Comparison of ENCODE assay signal across 9 mouse cellular contexts in genomic region chr7:110259966-110260711, GRCm38 (mm10). TPM values are rescaled to one million over a fixed set of nuclear protein-coding genes. Genes with fewer than 3 reads are reported as not detected.
DNase-seq lines count a peak whose midpoint lies in the region; ATAC-seq lines count a peak whose summit lies in the region.
"Had no signal": no experiment of that assay in that cellular context is flagged by ENCODE, and none has a peak within 500 bp of the region (broad histone marks: within the 10 kb centered on the region; RNA-seq: fewer than 3 reads in every experiment).

No protein-coding gene starts in this region.

- DNase-seq in liver, result no peak
- DNase-seq in brain, embryonic 18.5 days (ENCODE audit: low read depth, low spot score), result peak; percentile 14
- DNase-seq in heart, postnatal 10 days, result peak; percentile 52 to 60
- DNase-seq in retina, embryonic 14.5 days (ENCODE audit: low spot score), result no peak
- DNase-seq in layer of hippocampus, postnatal 36 days, result no peak

- intact Hi-C loops in heart, postnatal 10 days (cut with DNase I), result no loop called here

- no peaks in the 10 kb centered on the region for H3K36me3 ChIP-seq in liver, embryonic 15.5 days (replicated peaks)
- H3K36me3 ChIP-seq in limb, embryonic 15.5 days, result no peaks in the 10 kb centered on the region
- H3K36me3 ChIP-seq in midbrain, embryonic 16.5 days (ENCODE audit: control insufficient read depth, insufficient read depth, low read length), result no peaks in the 10 kb centered on the region

- no peak overlapping the region for H3K4me3 ChIP-seq in liver, embryonic 15.5 days (replicated peaks)
- H3K4me3 ChIP-seq in limb, embryonic 15.5 days, result no peak overlapping the region
- no peak overlapping the region for H3K4me3 ChIP-seq in midbrain, embryonic 16.5 days (ENCODE audit: low read depth, low read length)
- H3K4me3 ChIP-seq: myocyte had no signal

- peaks cover 29% of the 10 kb centered on the region for H3K4me1 ChIP-seq in liver, embryonic 15.5 days (replicated peaks)
- peaks cover 5% of the 10 kb centered on the region for H3K4me1 ChIP-seq in limb, embryonic 15.5 days
- H3K4me1 ChIP-seq in midbrain, embryonic 16.5 days (ENCODE audit: control insufficient read depth, insufficient read depth, low read length), result no peaks in the 10 kb centered on the region

- no peak for ATAC-seq in liver, embryonic 15.5 days (ENCODE audit: insufficient read depth)
- ATAC-seq in limb, embryonic 15.5 days (ENCODE audit: insufficient number of reproducible peaks, low FRiP score, low TSS enrichment, low read depth), result no peak
- ATAC-seq in midbrain, embryonic 16.5 days, result no peak

- H3K4me2 ChIP-seq in liver, embryonic 15.5 days, result no peak overlapping the region
- H3K4me2 ChIP-seq in limb, embryonic 15.5 days, result no peak overlapping the region
- no peak overlapping the region for H3K4me2 ChIP-seq in midbrain, embryonic 16.5 days (ENCODE audit: low read length)

- 51% methylated on average over 4 of the region's 4 CpGs for WGBS in liver, embryonic 15.5 days (ENCODE audit: insufficient replicate concordance)
- WGBS in limb, embryonic 15.5 days, result 69% methylated on average over 4 of the region's 4 CpGs
- 76% methylated on average over 4 of the region's 4 CpGs for whole genome bisulfite sequencing in midbrain, embryonic 16.5 days

- H3K9me3 ChIP-seq in liver, embryonic 15.5 days (replicated peaks), result no peaks in the 10 kb centered on the region
- no peaks in the 10 kb centered on the region for H3K9me3 ChIP-seq in limb, embryonic 15.5 days
- H3K9me3 ChIP-seq in midbrain, embryonic 16.5 days (replicated peaks; ENCODE audit: control insufficient read depth, low read length, poor library complexity, severe bottlenecking), result no peaks in the 10 kb centered on the region

- H3K9ac ChIP-seq in liver, embryonic 15.5 days, result no peak overlapping the region
- H3K9ac ChIP-seq in limb, embryonic 15.5 days, result no peak overlapping the region
- no peak overlapping the region for H3K9ac ChIP-seq in midbrain, embryonic 16.5 days (ENCODE audit: low read depth, low read length)

- peak overlapping the region; percentile 24; the same call in 1 of the 2 replicates for H3K27ac ChIP-seq in liver, embryonic 15.5 days (replicated peaks)
- peak overlapping the region; percentile 18 for H3K27ac ChIP-seq in limb, embryonic 15.5 days
- no peak overlapping the region for H3K27ac ChIP-seq in midbrain, embryonic 16.5 days (ENCODE audit: low read length)

- H3K27me3 ChIP-seq in liver, embryonic 15.5 days, result no peaks in the 10 kb centered on the region
- no peaks in the 10 kb centered on the region for H3K27me3 ChIP-seq in limb, embryonic 15.5 days
- H3K27me3 ChIP-seq in midbrain, embryonic 16.5 days (ENCODE audit: control insufficient read depth, insufficient read depth, low read depth, low read length), result no peaks in the 10 kb centered on the region

RNA-seq across cellular contexts. Expression of gene Swap70, which starts 38.6 kb away (rescaled TPM):
- 7.8 and 9.0 TPM in 2 replicates for polyA plus RNA-seq in liver, embryonic 15.5 days (2015; fragmentation: Nextera tagmentation; extraction: Ambion mirVana)
- 10 to 100 TPM; 19.8 to 21.5 TPM for total RNA-seq in heart, postnatal 10 days (2021)
- 33.3 and 34.4 TPM in 2 replicates for polyA plus RNA-seq in limb, embryonic 15.5 days (2015; fragmentation: Nextera tagmentation; extraction: Ambion mirVana)
- polyA plus RNA-seq in midbrain, embryonic 16.5 days (2015; fragmentation: Nextera tagmentation; extraction: Ambion mirVana), result 8.5 and 9.9 TPM in 2 replicates
- 10 to 100 TPM; 10.7 TPM for total RNA-seq in layer of hippocampus, postnatal 36 days (2021)

Comparison
In these comparisons a context has a peak if more than half of its experiments do, and no peak if none do; other contexts are left out.
1. DNase-seq: peak in brain, embryonic 18.5 days (single experiment) and heart, postnatal 10 days (2 of 2); none in liver (single experiment), retina, embryonic 14.5 days (single experiment) and layer of hippocampus, postnatal 36 days (0 of 2).